Mouse (Mus musculus) limb, embryonic 14.5 days (tissue): ENCODE data around the gene Hmgn2. TPM values are rescaled to one million over a fixed set of nuclear protein-coding genes. Genes with fewer than 3 reads are reported as not detected.
A peak's percentile ranks its signal among the peaks of the same experiment; 100 is the strongest.

Source experiments
- ATAC-seq: fragments of 200-750 bp; cut with Nextera tagmentation; 2 replicates; pipeline ENCODE4 v1.8.0; 2017; ENCODE audit warnings: low read depth, moderate number of reproducible peaks, moderate TSS enrichment; ENCODE audit not compliant: low FRiP score
- DNase-seq: peaks from one replicate; pipeline ENCODE4 v3.0.0-alpha.2; 2015; ENCODE audit warnings: low spot score
- H3K27ac ChIP-seq: fragments of 300-500 bp; sonication (generic); replicated peaks from 2 replicates; pipeline ENCODE4 v1.5.1; 2014; ENCODE audit warnings: low read depth, mild to moderate bottlenecking, low read length, moderate library complexity, mixed read lengths
- H3K27me3 ChIP-seq: fragments of 300-500 bp; sonication (generic); 2 replicates; pipeline ENCODE4 v1.6.1; 2014; ENCODE audit warnings: low read length, mixed read lengths; ENCODE audit not compliant: control insufficient read depth, insufficient read depth
- H3K36me3 ChIP-seq: fragments of 300-500 bp; sonication (generic); 2 replicates; pipeline ENCODE4 v1.6.1; 2014; ENCODE audit warnings: mild to moderate bottlenecking, low read length, moderate library complexity, mixed read lengths; ENCODE audit not compliant: control insufficient read depth, insufficient read depth
- H3K4me1 ChIP-seq: fragments of 300-500 bp; sonication (generic); 2 replicates; pipeline ENCODE4 v1.6.1; 2014; ENCODE audit warnings: antibody characterized with exemption, low read length, mixed read lengths; ENCODE audit not compliant: control insufficient read depth, insufficient read depth
- H3K4me2 ChIP-seq: fragments of 300-500 bp; sonication (generic); replicated peaks from 2 replicates; pipeline ENCODE4 v1.6.1; 2014; ENCODE audit warnings: low read depth, mild to moderate bottlenecking, low read length, moderate library complexity; ENCODE audit not compliant: severe bottlenecking
- H3K4me3 ChIP-seq: fragments of 300-500 bp; sonication (generic); replicated peaks from 2 replicates; pipeline ENCODE4 v1.5.1; 2014; ENCODE audit warnings: low read length
- H3K9ac ChIP-seq: fragments of 300-500 bp; sonication (generic); 2 replicates; pipeline ENCODE4 v1.6.1; 2014; ENCODE audit warnings: mild to moderate bottlenecking, low read depth, low read length, moderate library complexity; ENCODE audit not compliant: severe bottlenecking
- H3K9me3 ChIP-seq: fragments of 300-500 bp; sonication (generic); 2 replicates; pipeline ENCODE4 v1.6.1; 2016; ENCODE audit warnings: low read length; ENCODE audit not compliant: control insufficient read depth
- POLR2A ChIP-seq: fragments of 200-500 bp; IDR thresholded peaks from 2 replicates; pipeline ENCODE4 v1.8.0; 2012; ENCODE audit warnings: inconsistent platforms, mild to moderate bottlenecking, moderate library complexity, borderline replicate concordance; ENCODE audit not compliant: insufficient read depth, insufficient read length; ENCODE audit errors: extremely low read depth
- WGBS: fragments of 180-500 bp; shearing (Covaris S2); extraction: QIAGEN DNeasy Blood & Tissue Kit; methylation state at CpG from one replicate; pipeline ENCODE4 v1.1.7; 2014; 5-methylcytosine and 5-hydroxymethylcytosine counted together
- polyA plus RNA-seq, 2 experiments: library from polyadenylated mRNA; depleted of rRNA in 1 of 2; stranded (reverse) in 1 of 2; unstranded in 1 of 2; fragments of >200 nt; fragmentation: Nextera tagmentation in 1 of 2; extraction: Ambion mirVana in 1 of 2; gene quantifications; 2 replicates each; pipeline versions ENCODE4 v1.2.1 to v1.2.3; 2012 to 2014

Hmgn2 gene
- polyA plus RNA-seq, 2 experiments = 861 to 2,302 TPM

GRCm38 (mm10) chr4:133966271-133966940, 2.0 kb downstream of the Hmgn2 start:
- ATAC-seq (no peak), DNase-seq (no peak)
- H3K36me3 ChIP-seq = peaks cover 48% of the 10 kb centered on the region
- peak overlapping the region; percentile 96 for H3K9ac ChIP-seq
- H3K27ac ChIP-seq = no peak overlapping the region
- peak overlapping the region; percentile 76 for H3K4me3 ChIP-seq
- peak overlapping the region; percentile 89 for H3K4me2 ChIP-seq
- H3K4me1 ChIP-seq = peaks cover 12% of the 10 kb centered on the region
- WGBS = 46% methylated on average over 12 of the region's 12 CpGs
- TF ChIP-seq POLR2A = no peak
- no peaks in the 10 kb centered on the region for H3K9me3 ChIP-seq
- H3K27me3 ChIP-seq = no peaks in the 10 kb centered on the region

- Histone ChIP-seq H3K9me3 (no peaks in the 10 kb centered on the region), H3K9ac (no peak overlapping the region), H3K27ac (no peak overlapping the region), H3K4me1 (peaks cover 3% of the 10 kb centered on the region; the same call in 1 of the 2 replicates), H3K27me3 (no peaks in the 10 kb centered on the region), H3K4me2 (no peak overlapping the region), H3K4me3 (no peak overlapping the region), H3K36me3 (peaks cover 38% of the 10 kb centered on the region)
- no peak for TF ChIP-seq POLR2A
- ATAC-seq = no peak
- DNase-seq = no peak
- 91% methylated on average over 7 of the region's 7 CpGs for WGBS
Measured at GRCm38 (mm10) chr4:133962566-133962965, 5.9 kb downstream of the Hmgn2 start.

GRCm38 (mm10) chr4:133958884-133959283, 9.6 kb downstream of the Hmgn2 start:
- Histone ChIP-seq H3K4me2 (no peak overlapping the region), H3K36me3 (peaks cover 13% of the 10 kb centered on the region), H3K4me1 (no peaks in the 10 kb centered on the region), H3K27me3 (no peaks in the 10 kb centered on the region), H3K9me3 (no peaks in the 10 kb centered on the region), H3K4me3 (no peak overlapping the region), H3K27ac (no peak overlapping the region), H3K9ac (no peak overlapping the region)
- no peak for TF ChIP-seq POLR2A
- DNase-seq = no peak
- WGBS = 88% methylated on average over 1 of the region's 1 CpGs
- ATAC-seq = no peak

GRCm38 (mm10) chr4:133956358-133956757, 12.1 kb downstream of the Hmgn2 start:
- Histone ChIP-seq H3K4me3 (no peak overlapping the region), H3K9ac (no peak overlapping the region), H3K4me1 (no peaks in the 10 kb centered on the region), H3K36me3 (no peaks in the 10 kb centered on the region), H3K27ac (no peak overlapping the region), H3K27me3 (no peaks in the 10 kb centered on the region), H3K9me3 (no peaks in the 10 kb centered on the region), H3K4me2 (no peak overlapping the region)
- DNase-seq = no peak
- WGBS = 64% methylated on average over 4 of the region's 4 CpGs
- ATAC-seq = no peak
- no peak for TF ChIP-seq POLR2A

GRCm38 (mm10) chr4:133946736-133947135, 21.7 kb downstream of the Hmgn2 start:
- no peak overlapping the region for H3K4me2 ChIP-seq
- H3K9ac ChIP-seq = no peak overlapping the region
- H3K27ac ChIP-seq = no peak overlapping the region
- no peaks in the 10 kb centered on the region for H3K27me3 ChIP-seq
- DNase-seq (no peak), ATAC-seq (no peak)
- H3K4me1 ChIP-seq = no peaks in the 10 kb centered on the region
- WGBS = 61% methylated on average over 4 of the region's 4 CpGs
- H3K9me3 ChIP-seq = no peaks in the 10 kb centered on the region
- no peak for TF ChIP-seq POLR2A
- no peaks in the 10 kb centered on the region for H3K36me3 ChIP-seq
- no peak overlapping the region for H3K4me3 ChIP-seq
